Mouse (Mus musculus): Measurements from ENCODE around the gene Olfr243. TPM values are rescaled to one million over a fixed set of nuclear protein-coding genes. Genes with fewer than 3 reads are reported as not detected.

The Olfr243 gene
- polyA plus RNA-seq, 1 experiment from 2014 or later = not detected

Other genes with a start within 250 kb of the Olfr243 start
- gene Olfr608, start 244.8 kb upstream of the Olfr243 start, polyA plus RNA-seq (2015; fragmentation: Nextera tagmentation; extraction: Ambion mirVana) = not detected in 2 replicates
- gene Olfr609, start 216.6 kb upstream of the Olfr243 start, polyA plus RNA-seq (2015; fragmentation: Nextera tagmentation; extraction: Ambion mirVana) = not detected in 2 replicates
- gene Olfr610, start 202.5 kb upstream of the Olfr243 start, polyA plus RNA-seq (2015; fragmentation: Nextera tagmentation; extraction: Ambion mirVana) = not detected in 2 replicates
- gene Olfr611, start 193.8 kb upstream of the Olfr243 start, polyA plus RNA-seq (2015; fragmentation: Nextera tagmentation; extraction: Ambion mirVana) = not detected in 2 replicates
- gene Olfr612, start 172.0 kb upstream of the Olfr243 start, polyA plus RNA-seq (2015; fragmentation: Nextera tagmentation; extraction: Ambion mirVana) = not detected in 2 replicates
- not detected in 2 replicates for gene Olfr613, start 166.6 kb upstream of the Olfr243 start, polyA plus RNA-seq (2015; fragmentation: Nextera tagmentation; extraction: Ambion mirVana)
- gene Olfr615, start 158.6 kb upstream of the Olfr243 start, polyA plus RNA-seq (2015; fragmentation: Nextera tagmentation; extraction: Ambion mirVana) = not detected in 2 replicates
- not detected in 2 replicates for gene Olfr616, start 145.5 kb upstream of the Olfr243 start, polyA plus RNA-seq (2015; fragmentation: Nextera tagmentation; extraction: Ambion mirVana)
- not detected in 2 replicates for gene Olfr617, start 141.6 kb upstream of the Olfr243 start, polyA plus RNA-seq (2015; fragmentation: Nextera tagmentation; extraction: Ambion mirVana)
- gene Olfr618, start 124.6 kb upstream of the Olfr243 start, polyA plus RNA-seq (2015; fragmentation: Nextera tagmentation; extraction: Ambion mirVana) = 0.18 TPM in 1 of 2 replicates, not detected in the other
- gene Olfr619, start 114.1 kb upstream of the Olfr243 start, polyA plus RNA-seq (2015; fragmentation: Nextera tagmentation; extraction: Ambion mirVana) = not detected in 2 replicates
- not detected in 2 replicates for gene Olfr620, start 102.1 kb upstream of the Olfr243 start, polyA plus RNA-seq (2015; fragmentation: Nextera tagmentation; extraction: Ambion mirVana)
- gene Olfr622, start 72.0 kb upstream of the Olfr243 start, polyA plus RNA-seq (2015; fragmentation: Nextera tagmentation; extraction: Ambion mirVana) = not detected in 2 replicates
- gene Olfr623, start 51.0 kb upstream of the Olfr243 start, polyA plus RNA-seq (2015; fragmentation: Nextera tagmentation; extraction: Ambion mirVana) = not detected in 2 replicates
- 0.05 TPM in 1 of 2 replicates, not detected in the other for gene Olfr624, start 43.5 kb upstream of the Olfr243 start, polyA plus RNA-seq (2015; fragmentation: Nextera tagmentation; extraction: Ambion mirVana)
- gene Olfr625-ps1, start 32.0 kb upstream of the Olfr243 start, polyA plus RNA-seq (2015; fragmentation: Nextera tagmentation; extraction: Ambion mirVana) = not detected in 2 replicates
- not detected in 2 replicates for gene Olfr628, start 15.7 kb downstream of the Olfr243 start, polyA plus RNA-seq (2015; fragmentation: Nextera tagmentation; extraction: Ambion mirVana)
- gene Olfr629, start 30.3 kb downstream of the Olfr243 start, polyA plus RNA-seq (2015; fragmentation: Nextera tagmentation; extraction: Ambion mirVana) = not detected in 2 replicates
- not detected in 2 replicates for gene Olfr630, start 42.7 kb downstream of the Olfr243 start, polyA plus RNA-seq (2015; fragmentation: Nextera tagmentation; extraction: Ambion mirVana)
- not detected in 2 replicates for gene Olfr69, start 56.9 kb downstream of the Olfr243 start, polyA plus RNA-seq (2015; fragmentation: Nextera tagmentation; extraction: Ambion mirVana)
- gene Olfr68, start 65.0 kb downstream of the Olfr243 start, polyA plus RNA-seq (2015; fragmentation: Nextera tagmentation; extraction: Ambion mirVana) = not detected in 2 replicates
- not detected in 2 replicates for gene Olfr67, start 77.2 kb downstream of the Olfr243 start, polyA plus RNA-seq (2015; fragmentation: Nextera tagmentation; extraction: Ambion mirVana)
- gene Hbb-bt, start 99.3 kb downstream of the Olfr243 start, polyA plus RNA-seq (2015; fragmentation: Nextera tagmentation; extraction: Ambion mirVana) = 1,363 and 1,680 TPM in 2 replicates
- gene Hbb-bs, start 113.4 kb downstream of the Olfr243 start, polyA plus RNA-seq (2015; fragmentation: Nextera tagmentation; extraction: Ambion mirVana) = 4,007 and 5,156 TPM in 2 replicates
- not detected in 2 replicates for gene Hbb-bh2, start 125.8 kb downstream of the Olfr243 start, polyA plus RNA-seq (2015; fragmentation: Nextera tagmentation; extraction: Ambion mirVana)
- gene Hbb-bh1, start 128.5 kb downstream of the Olfr243 start, polyA plus RNA-seq (2015; fragmentation: Nextera tagmentation; extraction: Ambion mirVana) = 1.8 and 2.5 TPM in 2 replicates
- 155 and 221 TPM in 2 replicates for gene Hbb-y, start 138.5 kb downstream of the Olfr243 start, polyA plus RNA-seq (2015; fragmentation: Nextera tagmentation; extraction: Ambion mirVana)
- not detected in 2 replicates for gene Olfr66, start 171.6 kb downstream of the Olfr243 start, polyA plus RNA-seq (2015; fragmentation: Nextera tagmentation; extraction: Ambion mirVana)
- gene Olfr64, start 179.8 kb downstream of the Olfr243 start, polyA plus RNA-seq (2015; fragmentation: Nextera tagmentation; extraction: Ambion mirVana) = not detected in 2 replicates
- not detected in 2 replicates for gene Olfr65, start 188.8 kb downstream of the Olfr243 start, polyA plus RNA-seq (2015; fragmentation: Nextera tagmentation; extraction: Ambion mirVana)
- gene Olfr631, start 214.2 kb downstream of the Olfr243 start, polyA plus RNA-seq (2015; fragmentation: Nextera tagmentation; extraction: Ambion mirVana) = not detected in 2 replicates
- gene Olfr632, start 219.7 kb downstream of the Olfr243 start, polyA plus RNA-seq (2015; fragmentation: Nextera tagmentation; extraction: Ambion mirVana) = not detected in 2 replicates
- gene Olfr633, start 229.8 kb downstream of the Olfr243 start, polyA plus RNA-seq (2015; fragmentation: Nextera tagmentation; extraction: Ambion mirVana) = not detected in 2 replicates